Mouse (Mus musculus) limb, embryonic 13.5 days (tissue): ENCODE measurements at regions not wholly inside any gene's neighbourhood (a gene's known extent, or its start where the extent isn't known, plus 50 kb on each side); places are given as distances from the start of the nearest gene placed in this dataset.

Experiments
- ATAC-seq: fragments of 200-750 bp; cut with Nextera tagmentation; 2 replicates; pipeline ENCODE4 v1.8.0; 2017; ENCODE audit warnings: low read depth, moderate number of reproducible peaks, moderate TSS enrichment; ENCODE audit not compliant: low FRiP score
- H3K27ac ChIP-seq: fragments of 300-500 bp; sonication (generic); 2 replicates; pipeline ENCODE4 v1.5.1; 2015; ENCODE audit warnings: inconsistent platforms, mild to moderate bottlenecking, moderate library complexity
- H3K27me3 ChIP-seq: fragments of 300-500 bp; sonication (generic); 2 replicates; pipeline ENCODE4 v1.6.1; 2015; ENCODE audit warnings: mild to moderate bottlenecking, inconsistent platforms
- H3K36me3 ChIP-seq: fragments of 300-500 bp; sonication (generic); 2 replicates; pipeline ENCODE4 v1.6.1; 2015; ENCODE audit warnings: inconsistent platforms, mild to moderate bottlenecking, moderate library complexity
- H3K4me1 ChIP-seq: fragments of 300-500 bp; sonication (generic); 2 replicates; pipeline ENCODE4 v1.6.1; 2015; ENCODE audit warnings: inconsistent platforms
- H3K4me2 ChIP-seq: fragments of 300-500 bp; sonication (generic); replicated peaks from 2 replicates; pipeline ENCODE4 v1.6.1; 2015; ENCODE audit warnings: inconsistent platforms, mild to moderate bottlenecking, moderate library complexity
- H3K4me3 ChIP-seq: fragments of 300-500 bp; sonication (generic); 2 replicates; pipeline ENCODE4 v1.5.1; 2015; ENCODE audit warnings: moderate library complexity, mild to moderate bottlenecking, inconsistent platforms
- H3K9ac ChIP-seq: fragments of 300-500 bp; sonication (generic); 2 replicates; pipeline ENCODE4 v1.6.1; 2015; ENCODE audit warnings: mild to moderate bottlenecking, inconsistent platforms
- H3K9me3 ChIP-seq: fragments of 300-500 bp; sonication (generic); 2 replicates; pipeline ENCODE4 v1.6.1; 2016; ENCODE audit warnings: inconsistent platforms
- WGBS: fragments of 180-500 bp; shearing (Covaris S2); methylation state at CpG from one replicate; pipeline ENCODE4 v1.1.7; 2015; 5-methylcytosine and 5-hydroxymethylcytosine counted together

DNA sequence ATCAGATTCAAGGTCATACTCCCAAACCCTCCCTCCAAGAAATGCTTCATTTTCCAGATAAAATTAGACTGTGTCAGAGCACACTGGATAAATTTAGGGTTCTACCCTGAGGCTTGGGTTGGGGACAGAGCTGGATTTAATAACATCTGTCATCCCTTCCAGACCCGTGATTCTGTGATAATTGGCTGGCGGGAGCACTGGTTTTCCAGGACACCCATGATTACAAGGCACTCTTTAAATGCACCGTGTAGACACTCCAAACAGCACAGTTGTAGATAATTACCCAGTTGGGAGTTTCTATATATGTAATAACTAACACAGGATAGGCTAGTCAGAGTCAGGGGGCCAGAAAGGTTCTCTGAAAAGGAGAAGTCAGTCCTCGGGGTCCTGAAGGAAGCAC, 108.4 kb upstream of the Nebl start:
- no peaks in the 10 kb centered on the region for H3K27me3 ChIP-seq
- WGBS, result 56% methylated on average over 4 of the region's 4 CpGs
- no peaks in the 10 kb centered on the region for H3K36me3 ChIP-seq
- no peak overlapping the region for H3K4me3 ChIP-seq
- H3K4me2 ChIP-seq, result no peak overlapping the region
- no peaks in the 10 kb centered on the region for H3K9me3 ChIP-seq
- H3K4me1 ChIP-seq, result no peaks in the 10 kb centered on the region
- no peak for ATAC-seq
- H3K9ac ChIP-seq, result no peak overlapping the region
- H3K27ac ChIP-seq, result no peak overlapping the region

DNA sequence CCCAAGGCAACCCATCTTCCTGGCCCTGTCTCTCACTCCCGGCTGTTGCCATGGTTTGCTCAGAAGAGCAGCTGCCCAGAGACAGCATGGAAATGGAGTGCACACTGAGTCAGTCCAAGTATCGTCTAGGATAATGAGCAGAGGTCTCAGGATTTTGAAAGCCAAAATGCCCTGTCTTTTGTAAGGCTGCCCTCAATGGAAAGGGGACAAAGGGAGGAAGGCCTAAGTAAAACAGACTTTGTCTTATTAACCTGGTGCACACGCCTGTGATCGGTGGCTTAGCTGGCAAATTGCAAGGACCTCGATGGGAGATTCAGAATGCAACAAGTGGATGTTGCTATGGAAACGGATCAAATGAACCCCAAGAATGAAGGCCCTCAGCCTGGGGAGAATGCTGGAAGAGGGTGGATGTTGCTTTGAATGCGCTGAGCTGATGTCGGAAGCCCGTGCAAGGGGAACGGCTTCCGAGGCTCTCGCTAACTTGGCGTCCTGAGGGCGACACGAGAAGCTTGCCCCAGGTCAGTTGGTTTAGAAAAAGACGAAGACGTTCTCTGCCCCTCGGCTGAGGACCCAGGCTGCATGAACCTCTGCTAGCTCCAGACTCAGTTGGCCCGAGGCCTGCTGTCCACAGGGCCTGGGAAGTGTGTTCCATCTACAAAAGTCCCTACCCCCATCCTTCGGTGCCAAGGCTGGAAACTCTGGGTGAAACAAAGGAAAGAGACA, 107.8 kb upstream of the Nebl start:
- 88% methylated on average over 20 of the region's 20 CpGs for WGBS

DNA sequence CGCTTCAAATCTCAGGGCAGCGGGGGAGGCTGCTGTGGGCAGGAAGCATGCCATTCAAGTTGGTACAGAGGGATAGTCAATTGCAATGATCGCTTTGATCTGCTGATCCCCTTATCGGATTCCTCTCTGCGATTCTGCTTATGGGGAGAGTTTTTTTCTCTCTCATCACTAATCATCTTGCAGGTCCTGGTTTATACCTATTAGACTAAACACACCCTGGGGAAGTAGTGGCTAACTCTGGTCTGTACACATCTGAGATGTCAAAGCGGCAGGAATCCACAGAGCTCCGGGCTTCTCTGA, 107.1 kb upstream of the Nebl start:
- no peak overlapping the region for H3K4me2 ChIP-seq

More for the DNA sequence above, 107.8 kb upstream of the Nebl start:
- Histone ChIP-seq H3K36me3 (no peaks in the 10 kb centered on the region), H3K4me1 (no peaks in the 10 kb centered on the region), H3K4me3 (no peak overlapping the region), H3K4me2 (no peak overlapping the region), H3K27me3 (no peaks in the 10 kb centered on the region), H3K9ac (no peak overlapping the region), H3K27ac (no peak overlapping the region), H3K9me3 (no peaks in the 10 kb centered on the region)
- no peak for ATAC-seq

DNA sequence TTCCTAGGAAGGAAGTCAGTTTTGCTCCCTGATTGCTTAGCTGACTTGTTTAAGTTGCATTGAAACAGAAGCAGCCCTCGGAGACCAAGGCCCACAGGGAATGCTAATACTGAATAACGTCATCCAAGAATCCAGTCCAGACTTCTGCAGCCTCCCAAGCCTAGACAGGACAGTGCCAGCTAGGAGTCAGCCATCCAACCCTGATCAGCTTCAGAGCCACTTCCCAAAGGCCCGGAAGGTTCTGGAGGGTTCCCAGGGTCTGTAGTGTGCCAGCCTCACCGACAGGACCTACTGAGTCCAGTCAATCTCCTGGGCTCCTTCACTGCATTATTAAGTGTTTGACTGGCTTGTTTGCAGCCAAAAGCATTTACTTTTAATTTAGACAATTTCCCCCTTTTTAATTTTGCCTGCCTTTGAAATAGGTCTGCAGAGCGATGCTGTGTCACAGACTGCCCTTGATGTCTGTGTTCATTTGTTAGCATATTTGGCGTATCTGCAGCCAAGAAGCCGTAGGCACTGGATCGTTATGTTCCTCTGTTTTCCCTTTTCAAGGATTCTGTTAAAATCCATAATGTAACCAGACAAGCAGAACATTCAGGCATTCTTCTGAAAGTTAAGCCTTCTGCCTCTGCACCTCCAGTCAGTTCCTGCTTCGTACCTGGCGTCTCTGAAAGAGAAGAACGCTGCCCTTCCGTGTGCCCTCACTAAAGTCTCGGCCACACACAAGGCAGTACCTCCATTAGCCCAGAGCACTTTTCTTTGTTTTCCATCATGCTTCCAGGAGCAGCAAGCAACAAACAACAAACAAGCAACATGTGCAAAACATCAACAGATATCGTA, 106.5 kb upstream of the Nebl start:
- Histone ChIP-seq H3K36me3 (no peaks in the 10 kb centered on the region), H3K27me3 (no peaks in the 10 kb centered on the region), H3K4me1 (no peaks in the 10 kb centered on the region), H3K27ac (no peak overlapping the region), H3K4me3 (no peak overlapping the region), H3K4me2 (no peak overlapping the region), H3K9ac (no peak overlapping the region), H3K9me3 (no peaks in the 10 kb centered on the region)
- 62% methylated on average over 14 of the region's 14 CpGs for WGBS
- no peak for ATAC-seq

More for the DNA sequence above, 107.1 kb upstream of the Nebl start:
- no peaks in the 10 kb centered on the region for H3K27me3 ChIP-seq
- H3K9me3 ChIP-seq, result no peaks in the 10 kb centered on the region
- H3K36me3 ChIP-seq, result no peaks in the 10 kb centered on the region
- no peak overlapping the region for H3K9ac ChIP-seq
- no peak overlapping the region for H3K4me3 ChIP-seq
- no peak for ATAC-seq
- no peak overlapping the region for H3K27ac ChIP-seq
- no peaks in the 10 kb centered on the region for H3K4me1 ChIP-seq
- WGBS, result 75% methylated on average over 7 of the region's 7 CpGs

DNA sequence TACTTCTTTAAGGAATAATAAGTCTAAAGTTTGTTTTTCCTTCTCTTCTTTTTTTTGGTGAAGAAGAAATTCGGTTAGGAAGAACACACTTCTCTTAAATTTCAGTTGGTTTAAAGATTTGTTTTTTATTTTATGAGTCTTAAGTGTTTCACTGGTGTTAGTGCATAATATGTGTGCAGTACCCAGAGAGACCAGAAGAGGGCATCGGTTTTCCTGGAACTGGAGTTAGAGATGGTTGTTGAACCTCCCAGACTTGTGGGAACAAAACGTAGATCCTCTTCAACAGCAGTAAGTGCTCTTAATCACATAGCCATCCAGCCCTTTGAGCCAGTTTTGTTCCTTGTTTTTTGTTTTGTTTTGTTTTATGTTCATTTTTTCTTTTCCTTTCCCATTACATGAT, 101.5 kb upstream of the Nebl start:
- Histone ChIP-seq H3K27me3 (no peaks in the 10 kb centered on the region), H3K4me1 (no peaks in the 10 kb centered on the region), H3K4me3 (no peak overlapping the region), H3K27ac (no peak overlapping the region), H3K36me3 (no peaks in the 10 kb centered on the region), H3K9ac (no peak overlapping the region), H3K4me2 (no peak overlapping the region), H3K9me3 (no peaks in the 10 kb centered on the region)
- 82% methylated on average over 3 of the region's 3 CpGs for WGBS
- no peak for ATAC-seq

DNA sequence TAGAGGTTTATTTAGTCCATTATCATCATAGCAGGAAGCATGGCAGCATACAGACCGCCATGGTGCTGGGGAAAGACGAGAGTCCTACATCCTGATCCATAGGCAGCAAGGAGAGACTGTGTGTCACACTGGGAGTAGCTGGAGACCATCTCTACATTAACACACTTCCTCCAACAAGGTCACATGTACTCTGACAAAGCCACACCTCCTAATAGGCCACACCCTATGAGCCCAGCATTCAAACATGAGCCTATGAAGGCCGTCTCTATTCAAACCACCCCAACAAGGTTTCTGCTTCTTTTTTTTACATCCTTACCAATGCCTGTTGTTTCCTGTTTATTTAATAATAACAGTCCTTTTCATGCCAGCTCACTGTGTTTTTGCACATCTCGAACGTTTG, 99.0 kb upstream of the Nebl start:
- Histone ChIP-seq H3K27me3 (no peaks in the 10 kb centered on the region), H3K27ac (no peak overlapping the region), H3K4me1 (no peaks in the 10 kb centered on the region), H3K9ac (no peak overlapping the region), H3K4me2 (no peak overlapping the region), H3K9me3 (no peaks in the 10 kb centered on the region), H3K4me3 (no peak overlapping the region), H3K36me3 (no peaks in the 10 kb centered on the region)
- ATAC-seq, result no peak
- WGBS, result 85% methylated on average over 5 of the region's 5 CpGs

DNA sequence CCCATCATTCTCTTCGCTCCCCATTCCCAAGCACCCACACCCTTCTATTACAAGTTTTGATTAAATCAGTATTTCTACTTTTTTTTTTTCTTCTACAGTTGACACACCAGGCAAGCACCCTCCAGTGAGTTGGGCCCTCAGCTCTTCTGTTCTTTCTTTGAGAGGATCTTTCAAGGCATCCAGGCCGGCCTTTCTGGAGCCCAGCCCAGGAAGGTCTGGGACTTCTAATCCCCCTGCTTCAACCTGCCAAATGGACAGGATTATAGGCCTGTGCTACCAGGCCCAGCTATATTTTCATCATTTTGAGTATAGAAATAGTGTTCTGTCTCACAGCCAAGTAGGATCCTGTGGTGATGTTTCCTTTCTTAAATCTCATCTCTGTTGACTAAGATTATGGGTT, 94.0 kb upstream of the Nebl start:
- no peaks in the 10 kb centered on the region for H3K27me3 ChIP-seq
- WGBS, result 80% methylated on average over 2 of the region's 2 CpGs
- no peaks in the 10 kb centered on the region for H3K36me3 ChIP-seq
- no peak overlapping the region for H3K4me2 ChIP-seq
- H3K4me3 ChIP-seq, result no peak overlapping the region
- H3K9me3 ChIP-seq, result no peaks in the 10 kb centered on the region
- H3K9ac ChIP-seq, result no peak overlapping the region
- no peaks in the 10 kb centered on the region for H3K4me1 ChIP-seq
- no peak overlapping the region for H3K27ac ChIP-seq
- no peak for ATAC-seq

DNA sequence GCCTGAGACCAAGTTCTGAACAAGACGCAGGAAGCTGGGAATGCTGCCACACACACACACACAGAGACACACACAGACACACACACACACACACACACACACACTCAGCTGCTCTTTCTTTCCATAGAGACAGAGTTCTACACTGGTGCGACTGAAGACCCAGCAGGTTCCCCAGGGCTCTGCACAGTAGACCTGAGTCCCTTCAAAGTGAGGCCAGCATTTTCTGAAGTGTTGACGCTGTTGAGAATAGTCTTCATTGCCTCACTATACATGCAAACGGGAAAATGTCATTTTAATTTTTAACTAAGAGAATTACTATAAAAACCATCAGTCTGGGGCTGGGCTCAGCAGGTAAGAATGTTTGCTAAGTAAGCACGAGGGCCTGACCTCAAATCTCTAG, 92.9 kb upstream of the Nebl start:
- Histone ChIP-seq H3K27ac (no peak overlapping the region), H3K36me3 (no peaks in the 10 kb centered on the region), H3K4me1 (no peaks in the 10 kb centered on the region), H3K4me3 (no peak overlapping the region), H3K9me3 (no peaks in the 10 kb centered on the region), H3K4me2 (no peak overlapping the region), H3K9ac (no peak overlapping the region), H3K27me3 (no peaks in the 10 kb centered on the region)
- WGBS, result 87% methylated on average over 5 of the region's 5 CpGs
- no peak for ATAC-seq

DNA sequence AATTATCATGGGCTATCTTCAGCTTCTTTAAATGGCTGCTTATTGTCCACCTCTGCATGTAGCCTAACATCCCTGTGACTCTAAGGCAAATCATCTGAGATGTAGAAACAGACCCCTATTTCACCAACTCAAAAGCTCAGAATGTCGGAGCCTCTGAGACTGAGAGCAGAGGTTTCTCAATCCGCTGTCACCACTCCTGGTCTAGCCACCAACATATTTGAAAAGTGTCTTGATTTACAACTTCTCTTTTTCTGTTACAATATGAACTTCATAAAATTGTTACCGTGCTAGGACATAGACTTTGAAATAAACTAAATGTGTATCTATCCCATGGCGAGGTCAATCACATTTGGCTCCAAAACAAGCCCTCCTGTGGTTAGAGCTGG, 91.3 kb upstream of the Nebl start:
- Histone ChIP-seq H3K4me3 (no peak overlapping the region), H3K4me1 (no peaks in the 10 kb centered on the region), H3K27ac (no peak overlapping the region), H3K36me3 (no peaks in the 10 kb centered on the region), H3K9me3 (no peaks in the 10 kb centered on the region), H3K27me3 (no peaks in the 10 kb centered on the region), H3K9ac (no peak overlapping the region), H3K4me2 (no peak overlapping the region)
- ATAC-seq, result no peak
- WGBS, result 87% methylated on average over 4 of the region's 4 CpGs

DNA sequence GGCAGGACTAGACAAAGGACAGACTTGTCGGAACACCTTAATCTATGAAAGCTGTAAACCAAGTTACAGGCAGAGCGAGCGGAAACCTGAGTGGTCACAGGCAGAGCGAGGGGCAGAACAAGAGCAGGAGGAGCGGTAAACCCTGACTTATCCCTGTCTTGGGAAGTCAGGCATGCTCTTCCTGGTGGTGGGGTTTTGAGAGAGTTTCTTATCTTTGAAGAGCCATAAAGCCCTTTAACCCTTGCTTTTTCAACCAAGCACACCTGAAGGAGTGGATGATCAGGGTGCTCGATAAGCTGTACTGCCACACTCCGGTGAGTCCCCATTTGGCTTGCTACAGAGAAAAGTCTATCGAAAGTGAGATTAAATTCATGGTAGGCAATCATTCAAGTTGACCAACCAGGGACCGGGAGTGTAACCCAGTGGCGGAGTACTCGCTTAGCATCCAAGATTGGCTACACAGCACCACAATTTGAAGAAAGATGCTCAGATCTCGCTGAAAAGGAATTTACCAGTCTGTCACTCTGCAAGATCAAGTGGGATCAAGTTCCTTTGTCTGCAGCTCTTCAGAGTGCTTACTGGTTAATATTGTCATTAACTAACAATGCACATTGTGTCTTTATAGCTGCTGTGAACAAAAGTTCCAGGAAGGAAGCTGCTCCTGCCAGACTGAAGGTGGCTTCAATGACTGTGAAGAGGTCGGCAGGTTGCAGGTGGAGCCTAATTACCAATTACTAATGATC, 90.8 kb upstream of the Nebl start:
- H3K4me3 ChIP-seq, result no peak overlapping the region
- H3K9me3 ChIP-seq, result no peaks in the 10 kb centered on the region
- WGBS, result 82% methylated on average over 13 of the region's 13 CpGs
- no peaks in the 10 kb centered on the region for H3K4me1 ChIP-seq
- H3K4me2 ChIP-seq, result no peak overlapping the region
- no peaks in the 10 kb centered on the region for H3K27me3 ChIP-seq
- H3K36me3 ChIP-seq, result no peaks in the 10 kb centered on the region
- ATAC-seq, result no peak
- no peak overlapping the region for H3K9ac ChIP-seq
- H3K27ac ChIP-seq, result no peak overlapping the region

DNA sequence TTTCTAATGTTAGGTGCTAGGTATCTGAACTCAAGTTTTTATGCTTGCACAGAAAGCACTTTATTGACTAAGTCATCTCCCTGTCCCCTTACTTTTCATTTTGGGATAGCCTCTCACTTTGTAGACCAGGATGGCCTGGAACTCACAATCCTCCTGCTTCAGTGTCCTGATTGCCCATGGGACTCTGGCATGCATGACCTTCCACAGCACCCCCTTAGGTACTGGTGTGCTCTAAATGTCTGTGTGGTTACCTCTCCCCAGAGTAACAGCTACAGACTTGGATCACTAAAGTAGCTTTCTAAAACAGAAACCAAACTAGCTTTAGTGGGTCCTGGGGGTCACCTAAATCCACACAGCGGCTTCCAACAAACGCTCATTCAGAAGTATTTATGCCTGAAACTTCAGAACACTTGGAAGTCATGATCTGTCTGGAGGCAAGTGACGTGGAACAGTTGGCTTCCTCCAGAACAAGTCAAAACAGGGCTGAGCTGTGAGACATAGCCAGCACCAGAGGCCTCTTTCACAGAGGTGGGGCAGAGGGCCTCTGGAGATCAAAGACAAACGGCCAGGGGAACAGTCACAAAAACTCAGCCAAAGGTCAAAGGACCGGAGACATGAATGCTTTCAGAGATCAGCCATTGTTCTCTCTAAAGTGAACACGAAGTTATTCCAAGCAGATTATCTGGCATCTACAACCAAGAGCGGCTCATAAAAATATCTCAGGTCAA, 80.8 kb upstream of the Nebl start:
- 26% methylated on average over 7 of the region's 7 CpGs for WGBS

More for the DNA sequence above, 80.8 kb upstream of the Nebl start:
- Histone ChIP-seq H3K27me3 (no peaks in the 10 kb centered on the region), H3K4me1 (peaks cover 10% of the 10 kb centered on the region; the same call in 1 of the 2 replicates), H3K4me3 (no peak overlapping the region), H3K36me3 (no peaks in the 10 kb centered on the region), H3K9ac (no peak overlapping the region), H3K9me3 (no peaks in the 10 kb centered on the region), H3K4me2 (no peak overlapping the region), H3K27ac (no peak overlapping the region)
- ATAC-seq, result no peak
